Mouse (Mus musculus) embryonic facial prominence, embryonic 14.5 days (tissue): ENCODE measurements at regions not wholly inside any gene's neighbourhood (a gene's known extent, or its start where the extent isn't known, plus 50 kb on each side); places are given as distances from the start of the nearest gene placed in this dataset.

ENCODE experiments used
- ATAC-seq: fragments of 200-750 bp; cut with Nextera tagmentation; 2 replicates; pipeline ENCODE4 v1.8.0; 2017; ENCODE audit warnings: low read depth, moderate number of reproducible peaks, moderate TSS enrichment
- DNase-seq: peaks from one replicate; pipeline ENCODE4 v3.0.0-alpha.2; 2015; ENCODE audit warnings: low spot score
- H3K27ac ChIP-seq: fragments of 300-500 bp; sonication (generic); replicated peaks from 2 replicates; pipeline ENCODE4 v1.5.1; 2014; ENCODE audit warnings: low read depth, mild to moderate bottlenecking, low read length, moderate library complexity
- H3K27me3 ChIP-seq: fragments of 300-500 bp; sonication (generic); replicated peaks from 2 replicates; pipeline ENCODE4 v1.6.1; 2014; ENCODE audit warnings: low read length; ENCODE audit not compliant: control insufficient read depth, insufficient read depth
- H3K36me3 ChIP-seq: fragments of 300-500 bp; sonication (generic); 2 replicates; pipeline ENCODE4 v1.6.1; 2014; ENCODE audit warnings: low read length, mixed read lengths; ENCODE audit not compliant: control insufficient read depth, insufficient read depth
- H3K4me1 ChIP-seq: fragments of 300-500 bp; sonication (generic); 2 replicates; pipeline ENCODE4 v1.6.1; 2014; ENCODE audit warnings: antibody characterized with exemption, low read length; ENCODE audit not compliant: control insufficient read depth, insufficient read depth
- H3K4me2 ChIP-seq: fragments of 300-500 bp; sonication (generic); 2 replicates; pipeline ENCODE4 v1.6.1; 2014; ENCODE audit warnings: low read depth, mild to moderate bottlenecking, low read length, moderate library complexity, mixed read lengths
- H3K4me3 ChIP-seq: fragments of 300-500 bp; sonication (generic); 2 replicates; pipeline ENCODE4 v1.5.1; 2014; ENCODE audit warnings: low read depth, mild to moderate bottlenecking, low read length
- H3K9ac ChIP-seq: fragments of 300-500 bp; sonication (generic); 2 replicates; pipeline ENCODE4 v1.6.1; 2014; ENCODE audit warnings: low read depth, mild to moderate bottlenecking, low read length, moderate library complexity, mixed read lengths
- H3K9me3 ChIP-seq: fragments of 300-500 bp; sonication (generic); 2 replicates; pipeline ENCODE4 v1.6.1; 2016; ENCODE audit warnings: low read length; ENCODE audit not compliant: control insufficient read depth
- WGBS: fragments of 180-500 bp; shearing (Covaris S2); extraction: QIAGEN DNeasy Blood & Tissue Kit; methylation state at CpG from one replicate; pipeline ENCODE4 v1.1.7; 2014; 5-methylcytosine and 5-hydroxymethylcytosine counted together

- H3K4me1 ChIP-seq, result no peaks in the 10 kb centered on the region
- H3K36me3 ChIP-seq, result no peaks in the 10 kb centered on the region
- no peaks in the 10 kb centered on the region for H3K27me3 ChIP-seq
- no peak overlapping the region for H3K27ac ChIP-seq
- DNase-seq, result peak; percentile 11
- no peak overlapping the region for H3K4me2 ChIP-seq
- no peak overlapping the region for H3K9ac ChIP-seq
- ATAC-seq, result no peak
- 44% methylated on average over 6 of the region's 6 CpGs for WGBS
- H3K9me3 ChIP-seq, result no peaks in the 10 kb centered on the region
- H3K4me3 ChIP-seq, result no peak overlapping the region
These were observed 379.1 kb downstream of the Tbc1d22a start for GRCm38 (mm10) chr15:86593404-86593803.

- no peak for DNase-seq
- ATAC-seq, result no peak
- Histone ChIP-seq H3K4me2 (no peak overlapping the region), H3K27me3 (no peaks in the 10 kb centered on the region), H3K4me1 (no peaks in the 10 kb centered on the region), H3K9me3 (no peaks in the 10 kb centered on the region), H3K36me3 (no peaks in the 10 kb centered on the region), H3K4me3 (no peak overlapping the region), H3K27ac (no peak overlapping the region), H3K9ac (no peak overlapping the region)
These were observed 392.2 kb downstream of the Tbc1d22a start for GRCm38 (mm10) chr15:86606411-86606810.

GRCm38 (mm10) chr15:86609692-86610091, 395.4 kb downstream of the Tbc1d22a start:
- Histone ChIP-seq H3K36me3 (no peaks in the 10 kb centered on the region), H3K27ac (no peak overlapping the region), H3K4me2 (no peak overlapping the region), H3K4me3 (no peak overlapping the region), H3K27me3 (no peaks in the 10 kb centered on the region), H3K4me1 (no peaks in the 10 kb centered on the region), H3K9ac (no peak overlapping the region), H3K9me3 (no peaks in the 10 kb centered on the region)
- no peak for ATAC-seq
- no peak for DNase-seq
- WGBS, result 82% methylated on average over 6 of the region's 6 CpGs

- Histone ChIP-seq H3K9me3 (no peaks in the 10 kb centered on the region), H3K4me2 (no peak overlapping the region), H3K4me1 (no peaks in the 10 kb centered on the region), H3K36me3 (no peaks in the 10 kb centered on the region), H3K4me3 (no peak overlapping the region), H3K9ac (no peak overlapping the region), H3K27me3 (no peaks in the 10 kb centered on the region), H3K27ac (no peak overlapping the region)
- ATAC-seq (no peak), DNase-seq (no peak)
- 88% methylated on average over 5 of the region's 5 CpGs for WGBS
These were observed 417.1 kb downstream of the Tbc1d22a start for GRCm38 (mm10) chr15:86631376-86631775.

GRCm38 (mm10) chr15:86645244-86645643, 431.0 kb downstream of the Tbc1d22a start:
- ATAC-seq (peak; percentile 72), DNase-seq (peak; percentile 84)
- H3K9me3 ChIP-seq, result no peaks in the 10 kb centered on the region
- no peaks in the 10 kb centered on the region for H3K4me1 ChIP-seq
- no peak overlapping the region for H3K27ac ChIP-seq
- no peak overlapping the region for H3K4me2 ChIP-seq
- H3K9ac ChIP-seq, result no peak overlapping the region
- H3K36me3 ChIP-seq, result no peaks in the 10 kb centered on the region
- no peak overlapping the region for H3K4me3 ChIP-seq
- WGBS, result 56% methylated on average over 9 of the region's 9 CpGs
- no peaks in the 10 kb centered on the region for H3K27me3 ChIP-seq

- H3K27me3 ChIP-seq, result no peaks in the 10 kb centered on the region
- no peaks in the 10 kb centered on the region for H3K36me3 ChIP-seq
- ATAC-seq, result no peak
- H3K4me3 ChIP-seq, result no peak overlapping the region
- H3K9me3 ChIP-seq, result peaks cover 8% of the 10 kb centered on the region; the same call in 1 of the 2 replicates
- no peaks in the 10 kb centered on the region for H3K4me1 ChIP-seq
- no peak overlapping the region for H3K4me2 ChIP-seq
- H3K27ac ChIP-seq, result no peak overlapping the region
- no peak for DNase-seq
- WGBS, result 77% methylated on average over 3 of the region's 3 CpGs
- no peak overlapping the region for H3K9ac ChIP-seq
These were observed 433.9 kb downstream of the Tbc1d22a start for GRCm38 (mm10) chr15:86648131-86648530.

- peak; percentile 23 for DNase-seq
- whole genome bisulfite sequencing, result 21% methylated on average over 9 of the region's 9 CpGs
These were observed 458.8 kb downstream of the Tbc1d22a start for GRCm38 (mm10) chr15:86673096-86673520.

GRCm38 (mm10) chr15:86677016-86677415, 462.8 kb downstream of the Tbc1d22a start:
- Histone ChIP-seq H3K4me2 (no peak overlapping the region), H3K36me3 (no peaks in the 10 kb centered on the region), H3K9ac (no peak overlapping the region), H3K9me3 (no peaks in the 10 kb centered on the region), H3K4me1 (0 out of 2 replicates have a peak, but pooled peaks cover 4% of the 10 kb centered on the region), H3K27me3 (no peaks in the 10 kb centered on the region), H3K4me3 (no peak overlapping the region), H3K27ac (no peak overlapping the region)
- DNase-seq (peak; percentile 68), ATAC-seq (no peak)
- WGBS, result 48% methylated on average over 7 of the region's 7 CpGs

More at GRCm38 (mm10) chr15:86673096-86673520, 458.8 kb downstream of the Tbc1d22a start:
- no peaks in the 10 kb centered on the region for H3K9me3 ChIP-seq
- ATAC-seq, result no peak
- H3K36me3 ChIP-seq, result no peaks in the 10 kb centered on the region
- H3K4me2 ChIP-seq, result no peak overlapping the region
- no peak overlapping the region for H3K9ac ChIP-seq
- no peak overlapping the region for H3K27ac ChIP-seq
- no peaks in the 10 kb centered on the region for H3K27me3 ChIP-seq
- H3K4me1 ChIP-seq, result 0 out of 2 replicates have a peak, but pooled peaks cover 4% of the 10 kb centered on the region
- no peak overlapping the region for H3K4me3 ChIP-seq

- Histone ChIP-seq H3K36me3 (no peaks in the 10 kb centered on the region), H3K4me2 (no peak overlapping the region), H3K9ac (no peak overlapping the region), H3K4me1 (no peaks in the 10 kb centered on the region), H3K27me3 (no peaks in the 10 kb centered on the region), H3K4me3 (no peak overlapping the region), H3K9me3 (no peaks in the 10 kb centered on the region), H3K27ac (no peak overlapping the region)
- DNase-seq (no peak), ATAC-seq (no peak)
- WGBS, result 76% methylated on average over 12 of the region's 12 CpGs
These were observed 468.8 kb downstream of the Tbc1d22a start for GRCm38 (mm10) chr15:86683081-86683480.
